Mouse (Mus musculus) right cerebral cortex, adult 18-20 months (tissue): Measurements from ENCODE around the gene Depdc1a.
"Not testable (repeated sequence)": the region's sequence is repeated elsewhere in the genome, so short reads cannot be mapped to it uniquely, and the experiment has no call there.

Source experiments
- DNase-seq: peaks from one replicate; pipeline ENCODE4 v3.0.0; 2022; ENCODE audit warnings: mixed read lengths

Depdc1a gene

DNA sequence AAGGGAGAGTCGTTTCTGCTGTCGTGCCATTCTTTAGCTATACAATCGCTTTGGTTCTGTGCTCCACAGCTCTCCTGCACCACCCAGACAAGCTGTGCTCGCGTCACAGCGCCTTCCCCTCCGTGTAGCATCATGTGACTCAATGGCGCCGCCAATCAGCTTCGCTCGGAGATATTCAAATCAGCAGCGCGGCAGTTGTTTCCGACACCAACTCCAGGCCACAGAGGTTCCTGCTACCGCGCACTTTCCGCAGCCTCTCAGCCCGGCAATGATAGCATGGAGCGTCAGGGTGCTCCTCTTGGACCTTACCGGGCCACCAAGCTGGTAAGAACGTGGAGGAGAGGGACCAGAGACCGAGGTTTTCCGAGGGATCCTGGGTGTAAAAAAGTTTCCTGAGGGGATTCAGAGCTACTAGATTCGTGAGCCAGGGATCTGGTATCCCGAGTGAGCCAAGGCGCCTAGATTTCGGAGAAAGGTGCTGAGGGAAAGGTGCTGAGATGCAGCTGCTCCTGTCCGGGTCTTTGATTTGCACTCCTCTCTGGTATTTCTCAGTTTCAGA is at the start of gene Depdc1a:
Depdc1a (plus strand) TSS at position 191 of the 559 bp plus-strand sequence.
- peak; percentile 89 for DNase-seq

DNA sequence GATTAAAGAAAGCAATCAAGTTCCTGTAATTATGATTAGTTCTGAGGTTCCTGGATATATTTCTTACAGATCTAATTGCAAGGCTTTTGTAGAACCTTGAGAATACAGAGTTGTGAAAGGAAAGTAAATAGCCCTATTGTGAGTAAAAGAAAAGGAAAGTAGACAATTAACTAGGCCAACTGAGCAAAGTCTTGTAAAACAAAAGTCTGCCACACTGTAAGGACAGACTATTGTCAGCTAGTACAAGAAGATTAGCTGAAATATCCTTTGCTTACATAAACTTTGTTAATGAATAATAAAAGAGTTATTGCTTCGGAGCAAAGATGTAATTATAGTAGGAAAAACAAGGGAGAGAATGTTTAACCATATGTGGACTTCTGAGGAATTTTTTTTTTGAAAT is 25.2 kb upstream of the Depdc1a start:
- no peak for DNase-seq

DNA sequence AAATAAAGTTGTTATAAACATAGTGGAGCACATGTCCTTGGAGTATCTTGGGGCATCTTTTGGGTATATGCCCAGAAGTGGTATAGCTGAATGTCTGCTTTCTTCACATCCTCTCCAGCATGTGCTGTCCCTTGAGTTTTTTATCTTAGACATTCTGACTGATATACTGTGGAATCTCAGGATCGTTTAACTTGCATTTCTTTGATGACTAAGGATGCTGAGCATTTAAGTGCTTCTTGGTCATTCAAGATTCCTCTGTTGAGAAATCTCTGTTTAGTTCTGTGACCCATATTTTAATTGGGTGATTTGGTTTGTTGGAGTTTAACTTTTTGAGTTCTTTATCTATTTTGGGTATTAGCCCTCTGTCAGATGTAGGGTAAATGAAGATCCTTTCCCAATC is 19.8 kb upstream of the Depdc1a start:
- DNase-seq = no peak

DNA sequence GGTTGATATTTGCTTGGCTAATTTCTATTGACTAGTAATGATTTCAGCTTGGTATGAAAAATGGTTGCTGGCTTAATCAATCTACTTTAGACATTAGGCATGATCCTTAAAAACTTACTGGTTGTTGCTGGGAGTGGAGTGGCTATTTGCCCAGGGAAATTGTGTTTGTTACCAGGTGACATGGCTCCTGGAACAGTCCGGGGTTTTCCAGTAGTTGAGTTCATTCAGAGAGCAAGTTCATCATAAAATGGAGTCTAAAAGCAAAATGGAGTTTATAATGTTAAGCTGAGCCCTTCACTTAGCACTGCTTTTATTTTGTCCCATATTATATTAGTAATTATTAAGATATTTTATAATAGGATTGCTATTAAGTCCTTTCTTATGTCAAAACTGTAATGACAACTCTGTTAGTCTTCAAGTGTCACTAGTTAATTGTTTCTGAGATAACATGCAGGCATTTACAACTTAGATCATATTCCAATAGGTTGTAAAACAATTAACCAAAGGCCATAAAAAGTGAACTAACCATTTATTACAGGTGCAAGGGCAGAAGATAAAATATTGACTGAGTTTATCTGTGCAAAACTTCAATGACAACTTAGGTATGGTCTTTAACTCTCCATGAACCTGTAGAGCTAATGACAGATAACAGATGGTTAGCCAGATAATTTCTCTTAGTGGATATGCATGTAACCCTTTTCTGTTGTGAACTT is 17.8 kb upstream of the Depdc1a start:
- no peak for DNase-seq

DNA sequence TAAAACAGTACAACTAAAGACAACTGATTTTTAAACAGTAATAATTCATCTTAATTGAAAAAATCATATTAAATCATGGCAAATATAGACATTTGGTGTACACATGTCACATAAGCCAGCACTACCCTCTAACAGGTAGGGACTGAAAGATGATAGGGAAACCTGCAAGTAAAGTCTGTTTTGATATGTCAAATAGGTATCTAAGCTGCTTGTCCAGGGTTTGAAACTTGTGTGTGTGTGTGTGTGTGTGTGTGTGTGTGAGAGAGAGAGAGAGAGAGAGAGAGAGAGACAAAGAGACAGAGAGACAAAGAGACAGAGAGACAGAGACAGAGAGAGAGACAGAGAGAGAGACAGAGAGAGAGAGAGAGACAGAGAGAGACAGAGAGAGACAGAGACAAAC is 524 bp upstream of the Depdc1a start:
- DNase-seq = not testable (repeated sequence)

DNA sequence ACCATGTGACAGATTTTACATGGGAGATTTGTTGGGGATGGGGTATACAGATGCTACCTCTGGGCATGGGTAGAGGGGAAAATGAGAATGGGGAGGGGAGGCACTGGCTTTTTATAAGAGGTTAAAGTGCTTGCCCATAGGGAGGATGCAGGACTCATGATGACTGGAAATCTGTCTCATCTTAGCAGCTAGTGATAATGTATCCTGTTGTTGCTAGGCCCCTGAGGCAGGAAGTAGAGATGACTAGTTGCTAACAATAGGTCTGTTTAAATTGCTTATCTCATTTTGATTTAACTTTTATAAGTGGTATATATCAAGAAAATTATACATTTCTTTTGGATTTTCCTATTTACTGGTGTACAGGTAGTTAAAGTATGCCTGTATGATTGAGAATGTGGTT is 13.7 kb downstream of the Depdc1a start:
- DNase-seq = no peak

DNA sequence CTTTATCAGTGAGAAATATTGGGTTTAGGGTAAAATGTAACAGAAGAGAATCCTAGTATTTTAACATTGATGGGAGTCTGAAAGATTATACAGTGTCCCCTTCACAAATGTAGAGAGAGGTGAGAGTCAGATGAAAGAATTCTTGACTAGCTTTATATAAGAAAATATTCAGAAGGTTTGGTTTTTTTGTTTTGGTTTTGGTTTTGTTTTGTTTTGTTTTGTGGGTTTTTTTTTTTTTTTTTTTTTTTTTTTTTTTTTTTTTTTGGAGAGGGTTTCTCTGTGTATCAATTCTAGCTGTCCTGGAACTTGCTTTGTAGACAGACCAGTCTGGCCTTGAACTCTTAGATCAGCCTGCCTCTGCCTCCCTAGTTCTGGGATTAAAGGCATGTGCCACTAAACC is 33.3 kb downstream of the Depdc1a start:
- no peak for DNase-seq

DNA sequence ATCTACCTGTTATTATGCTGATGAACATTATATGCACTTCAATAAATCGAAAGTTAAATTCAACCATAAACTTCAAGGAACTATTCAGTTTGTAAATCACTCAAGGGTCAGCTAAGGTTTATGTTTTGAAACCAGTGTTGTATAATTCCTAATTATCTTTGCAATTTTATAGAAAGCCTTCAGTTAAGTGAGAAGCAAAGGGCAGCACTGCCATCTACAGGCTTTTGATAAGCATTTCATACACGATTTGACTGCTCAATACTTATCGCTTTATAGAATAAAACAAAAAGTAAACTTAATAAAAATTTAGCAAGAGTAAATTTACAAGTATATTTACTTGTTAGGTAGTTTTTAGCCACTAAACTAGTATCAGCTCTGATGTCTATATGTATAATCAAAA is 53.1 kb downstream of the Depdc1a start:
- DNase-seq = peak; percentile 31

DNA sequence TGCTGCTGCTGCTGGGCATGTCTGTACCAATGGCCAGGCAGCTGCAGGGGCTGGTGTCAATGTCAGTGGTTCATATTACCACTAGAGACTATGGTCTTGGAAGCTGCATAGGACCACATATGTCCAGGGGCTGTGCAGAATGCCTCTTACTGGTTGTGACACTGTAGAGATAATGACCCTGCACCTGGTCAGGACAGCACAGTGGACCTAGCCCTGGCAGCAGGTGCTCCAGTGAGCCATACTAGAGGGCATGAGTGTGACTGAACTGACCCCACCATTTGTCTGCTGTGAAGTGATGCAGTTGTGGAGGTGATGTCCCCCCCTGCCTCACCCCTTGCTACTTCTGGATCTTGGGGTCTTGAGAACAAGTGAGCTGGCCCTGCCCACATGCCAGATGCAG is 55.0 kb downstream of the Depdc1a start:
- DNase-seq = no peak
